Mouse (Mus musculus): ENCODE results near the gene Gm47995.

GRCm38 (mm10) chr1:151235574-151235973, 37.3 kb downstream of the Gm47995 start:
- TF ChIP-seq SIN3A (IDR thresholded peaks at IDR 0.05; ENCODE audit: low read length) = no peak
- TF ChIP-seq MAX (IDR thresholded peaks at IDR 0.05; ENCODE audit: low read length) = no peak
- TF ChIP-seq POLR2A (IDR thresholded peaks at IDR 0.05; ENCODE audit: low read depth, low read length) = no peak
- TF ChIP-seq CTCF (conservative IDR thresholded peaks at IDR 0.05 in 1 of 2, IDR thresholded peaks at IDR 0.05 in 1 of 2; ENCODE audit: low read depth in 2 of 2, low read length in 2 of 2) = no peak
- TF ChIP-seq MAZ (IDR thresholded peaks at IDR 0.05; ENCODE audit: low read depth, low read length) = no peak

Data from CH12.LX (cell line).